Mouse (Mus musculus) MEL-GATA-1-ER (cell line): Measurements from ENCODE around the gene Gm3138.
"Not testable (repeated sequence)": the region's sequence is repeated elsewhere in the genome, so short reads cannot be mapped to it uniquely, and the experiment has no call there.

Experiments
- DNase-seq: peaks from one replicate; pipeline ENCODE4 v3.0.0-alpha.2; 2012; ENCODE audit warnings: low read depth; ENCODE audit errors: extremely low read depth

The Gm3138 gene

GRCm38 (mm10) chr14:4249331-4249730, at the start of gene Gm3138:
Gm3138 (plus strand) TSS chr14:4249631.
- DNase-seq: not testable (repeated sequence)

- not testable (repeated sequence) for DNase-seq
Measured at GRCm38 (mm10) chr14:4269238-4269950, 20.0 kb downstream of the Gm3138 start.

- not testable (repeated sequence) for DNase-seq
Measured at GRCm38 (mm10) chr14:4279828-4280227, 30.4 kb downstream of the Gm3138 start.
